In genomic region chr7:132493632-132494031, GRCm38 (mm10) we compare ENCODE assay signal across 15 mouse cellular contexts.
A peak's percentile ranks its signal among the peaks of the same experiment; 100 is the strongest.
DNase-seq lines count a peak whose midpoint lies in the region; ATAC-seq and TF ChIP-seq lines count a peak whose summit lies in the region.
"Had no signal": no experiment of that assay in that cellular context is flagged by ENCODE, and none has a peak within 500 bp of the region (broad histone marks: within the 10 kb centered on the region; RNA-seq: fewer than 3 reads in every experiment).

No protein-coding gene starts in this region.

- H3K4me3 ChIP-seq in stomach, embryonic 14.5 days (ENCODE audit: low read depth, low read length), result no peak overlapping the region
- H3K4me3 ChIP-seq in stomach, postnatal 0 days (ENCODE audit: low read depth, low read length), result no peak overlapping the region
- 0 out of 2 replicates have a peak overlapping the region, but pooled peaks have one; percentile 8 for H3K4me3 ChIP-seq in liver, embryonic 12.5 days
- H3K4me3 ChIP-seq: neural tube, embryonic 12.5 days had no signal

- H3K4me2 ChIP-seq in stomach, embryonic 14.5 days (replicated peaks; ENCODE audit: low read depth, low read length), result no peak overlapping the region
- no peak overlapping the region for H3K4me2 ChIP-seq in stomach, postnatal 0 days (replicated peaks; ENCODE audit: low read depth)
- H3K4me2 ChIP-seq in liver, embryonic 12.5 days, result peak overlapping the region; percentile 60
- H3K4me2 ChIP-seq: neural tube, embryonic 12.5 days had no signal

- H3K9me3 ChIP-seq in stomach, embryonic 14.5 days (ENCODE audit: control insufficient read depth, low read depth, low read length), result no peaks in the 10 kb centered on the region
- H3K9me3 ChIP-seq in stomach, postnatal 0 days (ENCODE audit: control insufficient read depth, low read length), result no peaks in the 10 kb centered on the region
- no peaks in the 10 kb centered on the region for H3K9me3 ChIP-seq in liver, embryonic 12.5 days (replicated peaks)
- H3K9me3 ChIP-seq: neural tube, embryonic 12.5 days had no signal

- peak; percentile 62; the same call in 1 of the 2 replicates for ATAC-seq in stomach, embryonic 14.5 days (ENCODE audit: insufficient number of reproducible peaks, insufficient read depth, low FRiP score, low read depth)
- no peak for ATAC-seq in stomach, postnatal 0 days (ENCODE audit: low FRiP score, low TSS enrichment)
- ATAC-seq in common myeloid progenitor, adult 5-6 weeks (replicated peaks; ENCODE audit: low read depth, poor library complexity, severe bottlenecking), result peak; percentile 83
- peak; percentile 90 for ATAC-seq in liver, embryonic 12.5 days
- ATAC-seq in frontal cortex, adult (ENCODE audit: low TSS enrichment), result no peak

- no peak for TF ChIP-seq CTCF in stomach, postnatal 0 days (IDR thresholded peaks at IDR 0.05; ENCODE audit: low read depth)

- WGBS in stomach, embryonic 14.5 days, result 70% methylated on average over 3 of the region's 3 CpGs
- 63% methylated on average over 3 of the region's 3 CpGs for WGBS in stomach, postnatal 0 days
- 20% methylated on average over 3 of the region's 3 CpGs for WGBS in liver, embryonic 12.5 days (ENCODE audit: insufficient replicate concordance)

- H3K4me1 ChIP-seq in stomach, embryonic 14.5 days (ENCODE audit: control insufficient read depth, insufficient read depth, low read length), result no peaks in the 10 kb centered on the region
- H3K4me1 ChIP-seq in stomach, postnatal 0 days (replicated peaks; ENCODE audit: control insufficient read depth, insufficient read depth), result no peaks in the 10 kb centered on the region
- H3K4me1 ChIP-seq in liver, embryonic 12.5 days, result peaks cover 48% of the 10 kb centered on the region
- H3K4me1 ChIP-seq: neural tube, embryonic 12.5 days had no signal

- H3K27me3 ChIP-seq in stomach, embryonic 14.5 days (ENCODE audit: control insufficient read depth, insufficient read depth, low read length), result no peaks in the 10 kb centered on the region
- H3K27me3 ChIP-seq in stomach, postnatal 0 days (ENCODE audit: control insufficient read depth, insufficient read depth, low read length), result no peaks in the 10 kb centered on the region
- 0 out of 2 replicates have a peak, but pooled peaks cover 11% of the 10 kb centered on the region for H3K27me3 ChIP-seq in liver, embryonic 12.5 days (replicated peaks)
- H3K27me3 ChIP-seq: neural tube, embryonic 12.5 days had no signal

- no peak for DNase-seq in stomach, postnatal 0 days (ENCODE audit: low spot score)
- no peak for DNase-seq in gastrocnemius, postnatal 4 days (ENCODE audit: low spot score in 2 of 2)
- DNase-seq in cerebellum, postnatal 25 days, result no peak
- DNase-seq: cerebellum, adult 2 months; embryo, embryonic 11 days; gastrocnemius, postnatal 14 days; kidney, postnatal 36 days; left cerebral cortex, postnatal 4 days; lung, adult 2 months had no signal

- no peaks in the 10 kb centered on the region for H3K36me3 ChIP-seq in stomach, embryonic 14.5 days (ENCODE audit: control insufficient read depth, insufficient read depth, low read length)
- H3K36me3 ChIP-seq in stomach, postnatal 0 days (ENCODE audit: control insufficient read depth, insufficient read depth, low read length), result no peaks in the 10 kb centered on the region
- H3K36me3 ChIP-seq in liver, embryonic 12.5 days, result no peaks in the 10 kb centered on the region
- H3K36me3 ChIP-seq: neural tube, embryonic 12.5 days had no signal

- TF ChIP-seq EP300 in stomach, postnatal 0 days (optimal IDR thresholded peaks at IDR 0.05), result no peak

- no peak overlapping the region for H3K9ac ChIP-seq in stomach, embryonic 14.5 days (replicated peaks; ENCODE audit: low read depth, low read length)
- H3K9ac ChIP-seq in stomach, postnatal 0 days (ENCODE audit: low read length), result no peak overlapping the region
- peak overlapping the region; percentile 59 for H3K9ac ChIP-seq in liver, embryonic 12.5 days
- H3K9ac ChIP-seq: neural tube, embryonic 12.5 days had no signal

- H3K27ac ChIP-seq in stomach, embryonic 14.5 days (ENCODE audit: low read length), result no peak overlapping the region
- H3K27ac ChIP-seq in stomach, postnatal 0 days (replicated peaks), result no peak overlapping the region
- peak overlapping the region; percentile 95 for H3K27ac ChIP-seq in liver, embryonic 12.5 days
- H3K27ac ChIP-seq: macrophage; neural tube, embryonic 12.5 days had no signal

Comparison
In these comparisons a context has a peak if more than half of its experiments do, and no peak if none do; other contexts are left out.
1. ATAC-seq: peak in stomach, embryonic 14.5 days (single experiment), common myeloid progenitor, adult 5-6 weeks (single experiment) and liver, embryonic 12.5 days (single experiment); none in stomach, postnatal 0 days (single experiment) and frontal cortex, adult (single experiment).